Mouse (Mus musculus) brain, adult 2 months (tissue): ENCODE measurements at regions not wholly inside any gene's neighbourhood (a gene's known extent, or its start where the extent isn't known, plus 50 kb on each side); places are given as distances from the start of the nearest gene placed in this dataset.

Source experiments
- DNase-seq: peaks from one replicate; pipeline ENCODE4 v3.0.0; 2011; ENCODE audit warnings: low read depth, low spot score

DNA sequence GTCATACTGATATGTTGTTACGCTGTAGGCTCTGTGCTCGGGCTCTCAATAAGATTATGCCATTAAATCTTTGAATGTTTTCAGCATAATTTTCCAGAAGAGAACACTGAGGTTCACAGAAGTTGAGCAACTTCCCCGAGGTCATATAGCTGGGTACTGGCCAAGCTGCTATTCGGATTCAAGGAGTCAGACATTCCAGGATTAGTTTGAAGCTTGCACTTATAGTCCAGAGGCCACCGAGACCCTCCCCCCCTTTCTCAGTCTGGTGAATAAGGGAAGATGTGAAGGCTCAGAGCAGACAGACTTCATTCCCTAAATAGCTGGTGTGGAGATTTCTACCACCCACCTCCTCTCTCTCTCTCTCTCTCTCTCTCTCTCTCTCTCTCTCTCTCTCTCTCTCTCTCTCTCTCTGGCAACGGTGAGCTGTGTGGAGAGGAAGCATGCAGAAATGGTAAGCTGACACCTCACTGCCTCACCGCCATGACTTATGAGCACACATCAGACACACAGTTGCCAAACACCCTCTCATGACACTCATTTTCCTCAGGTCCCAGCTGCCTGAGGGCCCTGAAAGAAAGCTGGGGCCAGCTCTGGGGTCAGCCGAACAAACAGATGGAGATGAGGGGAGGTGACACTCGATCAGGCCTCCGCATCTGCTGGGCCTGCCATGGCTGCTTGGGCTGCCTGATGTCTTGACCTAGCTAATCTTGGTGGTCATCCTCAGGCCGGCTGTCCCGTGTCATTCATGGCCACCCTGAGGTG is 107.0 kb upstream of the Pdzrn3 start:
- peak; percentile 37 for DNase-seq

DNA sequence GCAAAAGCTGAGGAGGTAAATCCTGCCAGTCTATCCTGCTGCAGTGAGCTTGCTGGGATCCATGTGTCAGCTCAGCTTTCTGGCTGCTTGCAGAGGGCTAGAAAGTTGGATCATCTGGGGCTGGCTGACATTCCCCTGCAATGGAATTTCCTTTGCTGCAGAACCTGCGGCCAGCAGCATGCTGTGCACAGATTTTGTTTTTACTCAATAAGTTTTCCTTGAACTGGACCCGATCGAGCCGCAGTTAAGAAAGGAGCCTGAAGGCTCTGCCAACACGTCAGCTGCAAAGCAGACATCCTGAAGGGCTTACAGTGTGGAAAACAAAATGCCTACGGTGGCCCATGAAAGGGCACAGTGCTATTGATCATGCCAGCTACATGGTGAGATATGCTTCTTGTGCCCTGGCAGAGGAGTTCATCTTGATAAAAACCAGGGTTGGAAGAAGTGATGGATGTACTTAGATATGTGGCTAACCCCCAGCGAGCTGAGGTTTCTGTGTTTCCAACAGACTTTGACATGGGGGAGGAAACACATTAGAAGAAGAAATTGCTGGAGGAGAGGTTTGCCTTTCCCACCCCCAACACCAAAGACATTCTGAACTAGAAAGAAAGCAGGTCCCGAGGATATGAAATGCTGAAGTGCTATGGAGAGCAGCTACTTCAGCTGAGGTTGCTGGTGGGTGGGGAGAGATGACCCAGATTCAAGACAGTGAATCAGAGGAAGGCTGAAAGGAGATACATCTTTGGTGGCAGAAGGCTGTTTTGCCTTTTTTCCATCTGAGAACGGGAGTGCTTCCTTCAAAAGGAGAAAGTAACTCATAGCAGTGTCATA is 105.2 kb upstream of the Pdzrn3 start:
- DNase-seq: peak; percentile 85

- no peak for DNase-seq
Observed at GRCm38 (mm10) chr6:101473956-101474355, 96.3 kb upstream of the Pdzrn3 start.

DNA sequence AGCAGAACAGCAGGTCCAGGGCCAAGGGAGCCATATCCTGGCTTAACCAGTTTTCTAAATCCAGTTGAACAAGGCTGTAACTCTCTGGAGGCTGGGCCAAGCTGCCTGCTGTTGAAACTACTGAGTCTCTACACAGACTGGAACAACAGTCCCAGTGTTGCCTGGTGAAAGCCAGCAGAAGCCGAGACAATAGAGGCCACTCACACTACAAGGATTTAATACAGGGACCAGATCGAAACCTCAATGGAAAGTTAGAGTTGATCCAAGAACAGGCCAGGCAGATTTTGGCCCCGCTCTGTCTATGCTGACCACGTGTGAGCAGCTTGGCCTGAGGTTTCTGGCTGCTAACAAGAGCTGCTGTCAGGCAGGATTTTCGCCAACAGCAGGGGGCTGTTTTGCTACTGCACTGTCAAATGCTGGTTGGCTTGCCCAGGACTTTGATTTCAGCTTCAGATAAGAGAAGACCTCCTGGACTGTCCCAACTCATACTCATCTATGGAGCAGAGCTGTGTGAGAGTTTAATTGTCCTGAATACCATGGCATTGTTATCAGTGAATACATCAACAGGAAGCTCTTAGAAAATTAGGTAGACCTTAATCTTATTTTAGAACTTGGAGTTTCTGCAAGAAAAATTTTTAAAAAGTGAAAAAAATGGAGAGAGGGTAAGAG is 95.7 kb upstream of the Pdzrn3 start:
- DNase-seq: peak; percentile 69

DNA sequence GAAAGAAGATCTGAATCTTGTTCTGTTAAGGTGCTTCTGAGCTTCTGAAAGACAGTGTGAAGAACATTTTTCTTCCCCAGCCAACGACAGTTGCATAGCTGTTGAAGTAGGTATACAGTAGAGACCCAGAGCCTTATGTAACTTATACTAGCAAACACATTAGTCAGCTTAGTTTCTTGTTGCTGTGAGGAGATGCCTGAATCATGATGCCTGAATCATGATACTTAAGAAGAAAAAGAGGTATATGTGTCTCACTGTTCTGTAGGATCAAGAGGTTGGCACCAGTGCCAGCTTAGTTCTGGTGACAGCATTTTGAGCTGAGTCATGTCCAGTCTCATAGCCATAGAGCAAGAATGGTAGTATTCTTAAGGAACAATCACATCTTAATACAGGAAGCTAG is 87.2 kb upstream of the Pdzrn3 start:
- peak; percentile 65 for DNase-seq

DNA sequence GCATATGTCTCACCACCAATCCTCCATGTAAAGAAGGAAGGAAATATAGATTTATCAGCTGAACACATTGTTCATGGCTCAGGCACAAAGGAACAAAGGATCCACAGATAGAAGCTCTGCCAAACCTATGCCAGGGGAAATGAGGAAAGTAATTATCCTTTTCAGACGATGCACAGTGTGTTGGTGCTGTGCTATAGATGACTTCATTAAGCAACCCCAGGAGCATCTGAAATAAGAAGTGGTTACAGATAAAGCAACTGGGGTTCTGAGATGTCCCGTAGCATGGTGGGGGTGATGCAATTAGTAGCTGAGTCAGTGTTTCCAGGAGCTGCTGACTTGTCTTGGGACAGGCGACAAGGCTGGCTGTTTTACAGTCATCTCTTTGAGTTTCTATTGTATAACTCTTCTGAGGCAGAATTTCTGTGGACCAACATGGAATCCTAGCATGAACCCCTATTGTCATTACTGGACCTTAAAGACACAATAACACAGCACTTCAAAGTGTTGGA is 86.2 kb upstream of the Pdzrn3 start:
- peak; percentile 18 for DNase-seq

- DNase-seq: peak; percentile 59
Observed at GRCm38 (mm10) chr6:101446720-101447119, 69.0 kb upstream of the Pdzrn3 start.

- no peak for DNase-seq
Observed at GRCm38 (mm10) chr6:101446316-101446715, 68.6 kb upstream of the Pdzrn3 start.

DNA sequence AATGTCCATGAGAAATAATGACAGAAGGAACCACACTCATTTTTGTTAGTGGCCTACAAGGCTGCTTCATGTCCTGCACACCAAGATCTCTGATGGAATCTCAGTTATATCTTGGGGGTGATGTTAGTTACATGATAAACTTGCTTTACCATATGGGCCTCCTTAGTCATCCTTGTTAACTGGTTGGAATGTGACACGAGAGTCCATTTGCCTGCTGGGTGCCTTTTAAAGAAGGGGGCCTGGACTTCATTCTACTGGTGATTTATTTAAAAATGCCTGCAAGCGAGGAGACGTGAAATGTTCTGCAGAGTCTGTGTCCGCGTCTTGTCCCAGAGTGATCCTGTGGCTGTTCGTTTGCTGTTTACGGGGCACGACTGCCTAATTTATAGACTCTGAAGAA is 55.1 kb upstream of the Pdzrn3 start:
- DNase-seq: peak; percentile 10

- DNase-seq: no peak
Observed at GRCm38 (mm10) chr6:101429634-101430033, 51.9 kb upstream of the Pdzrn3 start.
